18 mouse cellular contexts compared by ENCODE assay signal in the genomic region with DNA sequence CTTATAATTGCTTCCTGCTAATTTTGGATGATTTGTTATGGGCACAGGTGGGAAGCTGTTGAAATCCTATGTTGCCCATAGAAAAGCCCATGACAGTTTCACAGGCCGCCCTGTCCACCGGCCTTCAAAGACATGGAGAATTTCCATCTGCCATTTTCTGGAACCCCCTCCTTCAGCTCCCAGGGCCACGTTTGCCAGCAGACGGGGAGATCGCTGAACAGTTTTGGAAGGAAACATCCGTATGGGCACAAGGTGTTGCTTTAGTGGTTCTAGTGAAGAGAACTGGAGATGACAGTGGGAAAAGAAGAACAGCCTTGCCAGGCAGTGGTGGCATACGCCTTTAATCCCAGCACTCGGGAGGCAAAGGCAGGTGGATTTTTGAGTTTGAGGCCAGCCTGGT. TPM values are rescaled to one million over a fixed set of nuclear protein-coding genes. Genes with fewer than 3 reads are reported as not detected.
DNase-seq lines count a peak whose midpoint lies in the region.
"Had no signal": no experiment of that assay in that cellular context is flagged by ENCODE, and none has a peak within 500 bp of the region (broad histone marks: within the 10 kb centered on the region; RNA-seq: fewer than 3 reads in every experiment).

No protein-coding gene starts in this region.

- no peaks in the 10 kb centered on the region for H3K4me1 ChIP-seq in heart, embryonic 10.5 days

- no peaks in the 10 kb centered on the region for H3K36me3 ChIP-seq in heart, embryonic 10.5 days
- H3K36me3 ChIP-seq: G1E had no signal

- no peaks in the 10 kb centered on the region for H3K27me3 ChIP-seq in heart, embryonic 10.5 days (ENCODE audit: insufficient read depth, poor library complexity, severe bottlenecking)
- H3K27me3 ChIP-seq: CH12.LX had no signal

- no peak overlapping the region for H3K27ac ChIP-seq in heart, embryonic 10.5 days

- no peaks in the 10 kb centered on the region for H3K9me3 ChIP-seq in heart, embryonic 10.5 days

- 86% methylated on average over 8 of the region's 8 CpGs for WGBS in heart, embryonic 10.5 days

- DNase-seq in heart, adult 11 months = peak; percentile 51
- DNase-seq in heart, postnatal 14 days = no peak
- peak; percentile 51 for DNase-seq in heart, embryonic 10.5 days (ENCODE audit: low spot score)
- no peak for DNase-seq in heart, adult 9 months (ENCODE audit: low spot score in 2 of 2)
- DNase-seq in testis, postnatal 10 days (ENCODE audit: low spot score) = peak; percentile 14
- DNase-seq in testis, postnatal 14 days (ENCODE audit: low spot score) = no peak
- DNase-seq: adrenal gland, adult 2 months; adrenal gland, adult 8-10 months; adrenal gland, postnatal 10 days; adrenal gland, postnatal 14 days; adrenal gland, postnatal 25 days; adrenal gland, postnatal 36 days; B cell, adult 2 months; cerebellum, adult 11 months; cerebellum, adult 11-12 months; cerebellum, adult 18-20 months had no signal

- intact Hi-C loops in heart, postnatal 14 days (cut with DNase I) = no loop called here

- H3K4me3 ChIP-seq in heart, embryonic 10.5 days = no peak overlapping the region

RNA-seq across cellular contexts. Expression of a gene that starts 13.3 kb away (rescaled TPM):
- total RNA-seq in heart, postnatal 14 days (2021) = 10 to 100 TPM; 31.6 to 32.3 TPM
- 15.3 and 19.3 TPM in 2 replicates for polyA plus RNA-seq in heart, embryonic 10.5 days (2016; fragmentation: Nextera tagmentation; extraction: Ambion mirVana)

Comparison
In these comparisons a context has a peak if more than half of its experiments do, and no peak if none do; other contexts are left out.
1. DNase-seq: peak in heart, adult 11 months (single experiment), heart, embryonic 10.5 days (single experiment) and testis, postnatal 10 days (single experiment); none in heart, postnatal 14 days (0 of 2), heart, adult 9 months (0 of 2) and testis, postnatal 14 days (single experiment).